Mouse (Mus musculus): ENCODE measurements at regions not wholly inside any gene's neighbourhood (a gene's known extent, or its start where the extent isn't known, plus 50 kb on each side); places are given as distances from the start of the nearest gene placed in this dataset.

DNA sequence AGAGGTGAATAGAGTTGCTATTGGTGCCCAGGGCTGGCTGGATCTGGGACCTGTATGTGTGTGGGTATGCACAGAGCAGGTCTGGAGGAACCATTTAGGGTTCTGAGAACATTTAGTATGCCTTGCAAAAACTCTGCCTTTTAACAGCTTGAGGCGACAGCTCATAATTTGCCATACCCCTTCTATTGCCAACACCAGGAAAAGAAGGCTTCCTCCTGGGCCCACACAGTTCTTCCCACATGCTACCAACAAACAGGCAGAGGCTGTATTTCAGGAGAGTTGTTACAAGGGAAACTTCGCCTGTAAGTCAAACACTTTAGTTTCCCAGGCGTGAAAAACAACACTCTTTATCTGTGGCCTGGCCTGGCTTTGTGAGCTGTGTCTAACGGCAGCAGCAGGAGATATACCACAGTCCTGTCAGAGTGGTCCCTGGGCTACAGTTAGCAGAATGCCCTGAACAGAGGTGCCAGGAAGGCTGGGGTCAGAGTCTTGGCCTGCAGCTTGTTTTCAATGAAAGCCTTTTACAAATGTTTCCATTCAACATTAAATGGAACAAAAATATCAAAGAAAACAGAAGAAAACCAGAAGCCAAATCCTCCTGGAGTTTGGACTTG lies 225.4 kb downstream of the Dhx35 start:
- peak in 1 of 2 experiments; percentile 44 for DNase-seq (ENCODE audit: low spot score in 2 of 2)

DNA sequence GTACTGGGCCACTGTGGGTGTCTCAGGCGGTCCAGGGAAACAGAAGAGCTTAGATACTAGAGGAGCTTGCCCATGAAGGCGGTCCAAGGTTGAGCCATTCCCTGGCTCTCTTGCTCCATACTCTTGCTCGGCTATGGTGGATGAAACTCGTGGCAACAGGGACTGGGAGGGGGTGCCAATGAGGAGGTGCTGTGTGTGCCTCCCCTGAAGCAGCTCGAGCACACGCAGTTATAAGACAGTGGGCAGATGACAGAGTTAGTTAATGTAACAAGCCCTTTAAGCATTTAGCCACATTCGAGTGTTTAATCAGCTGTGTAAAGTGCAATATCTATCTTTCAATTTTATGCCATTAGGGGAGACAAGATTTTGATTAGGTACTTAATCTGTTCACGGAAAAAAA lies 237.5 kb downstream of the Dhx35 start:
- DNase-seq (ENCODE audit: low spot score in 2 of 2): no peak

DNA sequence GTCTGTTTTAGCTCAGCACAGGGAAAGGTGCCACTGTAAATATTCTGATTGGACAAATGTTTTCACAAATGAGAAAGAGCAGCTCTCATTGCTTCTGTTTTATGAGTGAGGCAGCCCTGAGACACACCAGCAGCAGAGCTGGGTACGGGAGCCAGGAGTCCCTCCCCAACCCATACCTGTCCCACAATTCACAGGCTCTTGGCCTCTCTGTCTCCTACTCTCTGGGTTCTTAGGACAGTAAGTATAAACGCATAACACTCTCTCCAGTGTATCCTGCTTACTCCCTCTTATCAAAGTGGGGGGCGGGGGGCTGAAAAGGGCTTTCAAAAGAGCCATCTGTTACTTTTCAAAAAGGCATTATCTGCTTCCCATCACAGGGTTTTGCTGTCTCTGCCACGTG lies 245.3 kb downstream of the Dhx35 start:
- DNase-seq (ENCODE audit: low spot score in 2 of 2): no peak

DNA sequence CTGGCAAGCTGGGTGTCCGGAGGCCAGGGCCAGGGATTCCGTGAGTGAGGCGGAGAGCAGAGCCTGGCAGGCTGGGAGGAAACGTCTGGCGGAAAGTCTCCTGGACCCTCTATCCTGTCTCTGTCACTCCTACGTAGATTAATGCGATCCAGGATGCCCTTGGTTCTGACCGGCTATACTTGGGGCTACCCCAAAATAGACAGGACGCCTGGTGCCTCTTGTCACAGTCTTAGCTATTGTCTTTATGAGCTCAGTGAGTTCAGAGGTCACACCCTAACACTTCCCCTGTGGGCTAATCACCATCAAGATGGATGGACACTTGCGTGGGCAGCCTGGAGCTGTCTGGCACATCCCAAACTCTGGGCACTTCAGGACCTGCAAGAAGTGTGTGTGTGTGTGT lies 258.9 kb downstream of the Dhx35 start:
- DNase-seq (ENCODE audit: low spot score in 2 of 2): no peak

DNA sequence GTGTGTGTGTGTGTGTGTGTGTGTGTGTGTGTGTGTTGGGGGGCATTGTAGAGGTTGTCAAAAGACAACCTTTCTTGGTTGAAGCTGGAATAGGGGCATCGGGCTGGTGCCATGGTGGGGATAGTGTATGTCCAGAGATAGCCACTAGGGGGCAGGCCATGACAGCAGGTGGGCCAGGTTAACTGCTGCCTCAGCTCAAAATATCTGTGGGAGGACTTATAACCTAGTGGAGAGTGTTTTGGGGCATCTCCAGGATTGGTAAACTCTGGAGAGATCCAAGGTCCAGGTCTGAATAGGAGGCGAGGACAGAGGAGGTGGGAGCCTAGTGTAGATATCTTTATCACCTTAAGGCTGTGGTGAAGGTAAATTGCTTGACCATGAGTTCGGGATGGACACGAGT lies 259.3 kb downstream of the Dhx35 start:
- DNase-seq (ENCODE audit: low spot score in 2 of 2): peak in 1 of 2 experiments; percentile 47

DNA sequence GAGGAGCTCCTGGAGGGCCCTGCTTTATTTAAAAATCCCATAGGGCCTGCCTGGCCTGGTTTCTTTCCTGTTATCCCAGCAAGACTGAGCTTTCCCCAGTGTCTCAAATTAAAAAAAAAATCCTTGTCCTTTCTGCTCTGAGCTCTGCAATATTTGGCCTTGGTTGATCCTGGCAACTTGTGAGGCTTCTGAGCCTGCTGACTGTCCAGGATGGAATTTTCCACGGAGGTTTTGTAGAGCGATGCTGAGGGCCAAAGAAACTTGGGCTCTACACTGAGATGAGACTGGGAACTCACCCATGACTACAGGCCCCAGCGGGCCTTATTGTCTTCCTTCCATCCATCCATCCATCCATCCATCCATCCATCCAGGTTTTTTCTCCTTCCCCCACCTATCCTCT lies 259.8 kb downstream of the Dhx35 start:
- DNase-seq (ENCODE audit: low spot score in 2 of 2): no peak

DNA sequence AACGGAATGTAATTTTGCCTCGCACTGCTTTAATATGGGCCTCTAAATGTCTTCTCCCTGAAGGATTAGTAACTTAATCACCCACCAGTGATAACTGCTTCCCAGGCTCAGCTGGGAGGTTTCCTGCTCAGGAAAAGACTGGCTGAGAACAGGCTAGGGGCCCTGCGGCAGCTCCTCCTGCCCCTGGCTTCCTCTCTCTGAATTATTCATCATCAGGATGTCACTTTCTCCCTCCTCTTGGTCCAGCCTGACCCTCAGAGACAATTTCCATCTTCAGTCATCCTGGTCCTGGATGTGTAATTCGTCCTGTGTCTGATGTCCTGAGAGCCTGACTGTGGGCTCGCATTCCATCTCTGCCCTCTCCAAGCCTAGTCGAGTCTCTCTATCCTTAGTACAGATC lies 261.2 kb downstream of the Dhx35 start:
- DNase-seq (ENCODE audit: low spot score in 2 of 2): no peak

DNA sequence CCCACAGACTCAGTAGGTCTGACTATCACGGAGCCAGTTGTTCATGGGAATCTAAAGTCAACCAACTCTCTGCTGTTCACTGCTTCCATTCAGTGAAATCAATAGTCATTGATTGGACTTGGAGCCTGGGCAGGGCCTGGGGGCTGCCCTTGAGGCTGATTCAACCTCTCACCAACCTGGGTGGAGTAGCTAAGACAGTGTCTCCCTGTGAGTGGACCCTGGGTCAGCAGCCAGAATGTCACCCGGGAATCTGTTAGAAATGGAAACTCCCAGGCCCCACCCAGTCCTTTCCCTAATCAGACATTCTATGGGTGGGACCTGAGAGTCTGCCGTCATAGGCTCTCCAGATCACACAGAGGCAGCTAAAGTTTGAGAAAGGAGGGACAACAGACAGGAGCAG lies 262.4 kb downstream of the Dhx35 start:
- no peak for DNase-seq (ENCODE audit: low spot score in 2 of 2)

DNA sequence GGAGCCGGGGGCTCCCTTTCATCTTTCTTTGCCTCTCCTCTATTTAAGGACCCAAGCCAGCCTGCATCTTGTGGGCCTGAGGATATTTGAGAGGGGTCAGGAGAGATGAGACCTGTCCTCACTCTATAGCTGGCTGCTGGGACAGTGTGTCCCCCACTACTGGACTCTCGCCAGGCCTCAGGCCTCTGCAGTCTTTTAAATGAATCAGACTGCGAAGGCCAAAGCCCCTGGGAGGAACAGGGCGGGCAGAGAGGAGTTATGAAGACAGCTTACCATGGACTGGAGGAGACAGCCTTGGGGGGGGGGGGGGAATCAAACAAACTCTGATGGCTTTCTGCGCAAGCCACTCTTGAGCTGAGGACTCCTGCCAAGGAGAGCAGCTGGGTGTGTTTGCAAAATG lies 262.9 kb downstream of the Dhx35 start:
- no peak for DNase-seq (ENCODE audit: low spot score in 2 of 2)

DNA sequence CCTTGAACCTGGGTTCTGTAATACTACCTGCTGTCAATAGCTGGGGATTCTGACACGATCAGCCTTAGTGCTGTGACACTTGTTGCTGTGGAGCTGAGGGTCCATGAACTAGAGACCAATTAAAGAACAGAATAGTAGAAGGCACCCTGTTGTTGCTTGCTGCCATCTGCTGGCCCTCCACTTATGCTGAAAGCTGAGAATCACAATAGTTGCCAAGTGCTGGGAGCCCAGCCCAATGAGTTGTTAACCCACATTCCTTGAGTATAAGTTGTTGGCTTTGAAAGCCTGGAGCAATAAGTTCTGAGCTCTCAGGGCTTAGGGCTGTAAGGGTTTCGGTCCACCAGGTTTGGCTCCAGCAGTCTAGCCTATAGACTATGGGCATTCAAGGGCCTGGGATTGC lies 267.7 kb downstream of the Dhx35 start:
- no peak for DNase-seq (ENCODE audit: low spot score in 2 of 2)

DNA sequence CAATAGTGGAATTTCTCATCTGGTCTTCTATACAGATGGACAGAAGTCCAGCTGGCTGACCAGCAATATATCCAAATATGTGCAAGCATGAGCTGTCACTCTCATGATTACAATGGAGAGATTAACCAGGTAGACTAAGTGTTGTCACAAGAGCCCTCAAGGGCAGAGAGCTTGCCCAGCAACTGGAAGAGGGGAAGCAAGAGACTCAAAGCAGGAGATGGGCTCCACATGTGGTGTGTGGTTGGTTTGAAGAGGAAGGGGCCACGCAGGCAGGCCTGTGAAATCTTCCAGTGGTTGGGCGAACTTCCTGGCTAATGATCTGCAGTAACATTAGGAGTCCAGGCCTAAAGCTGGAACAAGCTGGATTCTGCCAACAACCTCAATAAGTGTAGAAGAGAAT lies 268.1 kb downstream of the Dhx35 start:
- DNase-seq (ENCODE audit: low spot score in 2 of 2): no peak

DNA sequence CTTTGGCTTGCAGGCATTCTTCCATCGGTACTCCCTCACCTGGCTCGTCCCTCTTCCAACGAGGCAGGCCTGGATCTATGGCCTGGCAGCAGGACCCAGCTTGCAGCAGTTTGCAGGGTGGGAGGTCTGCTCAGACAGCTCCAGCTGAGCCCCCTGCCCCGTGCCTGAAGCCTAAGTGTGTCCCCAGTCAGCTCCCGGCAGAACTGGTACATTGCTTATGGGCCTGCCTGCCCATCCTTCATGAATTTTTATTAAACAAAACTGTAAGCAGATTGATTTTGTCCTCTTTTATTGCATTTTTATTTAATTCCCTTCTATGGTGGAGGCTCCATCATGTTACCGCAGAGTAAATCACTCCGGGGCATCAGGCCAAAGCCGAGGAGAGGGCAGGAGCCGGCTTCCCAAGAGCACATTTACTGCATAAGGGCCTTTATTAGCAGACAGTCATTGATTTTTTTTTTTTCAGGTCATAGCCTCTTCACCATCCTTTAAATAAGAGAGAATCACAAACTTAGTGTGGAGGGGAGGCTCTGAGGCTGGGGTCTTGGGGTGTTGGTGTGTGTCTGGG lies 269.9 kb downstream of the Dhx35 start:
- no peak for DNase-seq (ENCODE audit: low spot score in 2 of 2)

DNA sequence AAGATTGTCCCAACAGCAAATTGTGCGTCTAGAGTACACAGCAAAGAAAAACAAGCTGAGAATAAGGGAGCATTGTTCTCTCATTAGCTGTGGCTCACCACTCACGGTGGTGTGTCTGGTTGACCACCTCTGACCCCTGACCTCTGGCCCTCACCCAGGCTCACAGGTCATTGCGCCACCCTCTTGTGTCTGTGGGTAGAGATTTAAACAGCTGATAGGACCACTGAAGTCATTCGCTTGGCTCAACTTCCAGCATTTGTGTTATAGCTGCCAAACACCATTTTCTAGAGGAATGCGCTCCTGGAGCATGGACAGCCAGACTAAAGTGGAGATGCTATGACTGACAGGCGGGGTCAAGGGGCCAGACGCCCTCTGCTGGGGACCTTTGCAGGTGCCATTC lies 272.9 kb downstream of the Dhx35 start:
- no peak for DNase-seq (ENCODE audit: low spot score in 2 of 2)

DNA sequence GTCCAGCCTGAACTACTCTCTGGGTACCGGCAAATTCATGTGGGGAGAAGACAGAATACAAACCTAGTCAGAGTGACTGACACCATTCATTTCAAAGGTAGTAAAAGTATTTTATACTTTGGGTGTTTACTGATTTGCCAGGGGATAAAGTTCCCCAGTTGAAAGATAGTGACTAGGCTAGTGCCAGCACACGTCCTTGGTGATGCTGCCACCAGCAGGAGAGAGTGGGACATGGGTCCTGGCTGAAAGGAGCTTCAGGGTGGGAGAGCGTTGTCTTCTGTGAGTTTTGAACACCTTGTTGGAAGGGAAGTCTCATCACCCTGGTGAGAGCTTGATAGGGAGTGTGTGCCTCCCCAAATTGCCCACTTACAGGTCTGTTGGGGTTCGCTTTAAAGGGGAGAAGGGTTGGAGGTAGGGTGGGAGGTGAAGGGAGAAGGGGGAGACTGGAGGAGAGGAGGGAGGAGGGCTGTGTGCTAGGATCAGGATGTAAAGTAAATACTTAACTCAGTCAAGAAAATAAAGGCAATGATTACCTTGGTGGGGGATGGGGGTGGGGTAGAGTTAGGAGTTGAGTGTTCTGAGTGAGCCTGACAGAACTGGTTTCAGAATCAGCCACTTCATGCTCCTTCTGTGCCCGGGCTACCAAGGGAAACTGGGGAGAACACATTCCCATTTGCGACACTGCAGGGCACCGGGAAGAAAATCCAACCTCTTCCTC lies 273.9 kb downstream of the Dhx35 start:
- DNase-seq (ENCODE audit: low spot score in 2 of 2): no peak

DNA sequence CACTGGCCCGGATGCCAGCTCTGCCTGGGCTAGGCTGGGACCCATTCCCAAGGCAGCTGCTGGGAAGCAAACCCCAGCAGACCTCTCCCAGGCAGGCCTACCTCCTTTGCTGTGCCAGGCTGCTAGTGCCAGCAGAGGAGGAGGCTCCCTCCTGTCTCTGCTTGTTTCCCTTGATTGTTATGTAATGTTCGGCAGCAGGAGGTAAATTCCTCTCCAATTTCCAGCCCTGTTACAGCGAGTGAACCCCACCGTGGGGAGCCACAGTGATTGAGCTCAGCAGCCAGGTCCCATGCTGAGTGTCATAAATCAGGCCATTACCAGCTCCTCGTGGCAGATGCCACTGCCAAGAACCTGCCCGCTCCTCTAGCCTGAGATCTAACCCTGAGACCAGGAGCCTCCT lies 274.6 kb downstream of the Dhx35 start:
- DNase-seq (ENCODE audit: low spot score in 2 of 2): peak; percentile 8 to 22

DNA sequence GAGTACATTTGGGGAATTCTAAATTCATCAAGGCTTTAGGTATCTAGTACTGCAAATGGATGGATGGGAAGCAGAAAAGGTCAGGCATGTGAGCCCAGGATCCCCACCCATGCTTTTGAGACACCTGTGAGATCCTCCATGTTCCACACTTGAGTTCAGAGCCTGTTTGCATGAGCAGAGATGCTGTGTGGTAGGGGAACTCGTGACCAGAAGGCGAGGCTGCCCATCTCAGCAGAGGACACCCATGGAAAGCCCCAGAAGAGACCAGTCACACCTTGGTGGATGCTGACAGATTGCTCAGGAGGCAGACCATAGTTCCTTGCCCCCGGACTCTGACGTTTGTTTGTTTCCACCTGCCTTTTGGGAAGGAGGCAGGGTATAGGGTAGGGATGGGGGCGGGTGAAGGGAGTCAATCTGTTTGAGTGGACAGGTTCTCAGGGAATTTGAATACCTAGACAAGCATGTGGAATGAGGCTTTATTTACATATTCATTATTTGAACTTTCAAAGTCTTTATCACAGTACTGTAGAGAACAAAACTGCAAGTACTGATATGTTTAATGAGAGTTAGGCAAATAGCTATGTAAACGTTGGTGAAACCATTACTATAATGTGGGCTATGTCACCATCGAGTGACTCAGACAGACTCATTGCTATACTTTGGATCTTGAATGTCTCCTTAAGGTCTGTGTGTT lies 278.5 kb downstream of the Dhx35 start:
- DNase-seq (ENCODE audit: low spot score in 2 of 2): no peak

DNA sequence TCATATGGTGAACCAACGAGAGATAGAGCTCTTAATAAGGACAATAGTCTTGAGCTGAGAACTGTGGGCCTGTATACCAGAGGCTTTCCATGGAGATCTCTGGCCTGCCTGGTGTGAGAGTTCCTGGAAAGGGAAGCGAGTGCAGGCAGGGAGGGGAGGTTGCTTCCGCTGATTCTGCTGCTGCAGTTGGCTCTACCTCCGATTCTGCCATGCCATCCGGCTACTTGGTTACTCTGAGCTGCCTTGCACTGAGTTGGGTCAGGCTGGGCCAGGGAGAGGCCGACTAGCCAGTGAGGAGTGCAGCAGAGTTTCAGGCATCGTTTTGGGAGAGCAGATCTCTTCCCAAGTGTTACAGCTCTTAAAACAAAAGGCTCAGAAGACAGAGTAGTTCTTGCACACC lies 285.2 kb downstream of the Dhx35 start:
- DNase-seq (ENCODE audit: low spot score in 2 of 2): no peak

DNA sequence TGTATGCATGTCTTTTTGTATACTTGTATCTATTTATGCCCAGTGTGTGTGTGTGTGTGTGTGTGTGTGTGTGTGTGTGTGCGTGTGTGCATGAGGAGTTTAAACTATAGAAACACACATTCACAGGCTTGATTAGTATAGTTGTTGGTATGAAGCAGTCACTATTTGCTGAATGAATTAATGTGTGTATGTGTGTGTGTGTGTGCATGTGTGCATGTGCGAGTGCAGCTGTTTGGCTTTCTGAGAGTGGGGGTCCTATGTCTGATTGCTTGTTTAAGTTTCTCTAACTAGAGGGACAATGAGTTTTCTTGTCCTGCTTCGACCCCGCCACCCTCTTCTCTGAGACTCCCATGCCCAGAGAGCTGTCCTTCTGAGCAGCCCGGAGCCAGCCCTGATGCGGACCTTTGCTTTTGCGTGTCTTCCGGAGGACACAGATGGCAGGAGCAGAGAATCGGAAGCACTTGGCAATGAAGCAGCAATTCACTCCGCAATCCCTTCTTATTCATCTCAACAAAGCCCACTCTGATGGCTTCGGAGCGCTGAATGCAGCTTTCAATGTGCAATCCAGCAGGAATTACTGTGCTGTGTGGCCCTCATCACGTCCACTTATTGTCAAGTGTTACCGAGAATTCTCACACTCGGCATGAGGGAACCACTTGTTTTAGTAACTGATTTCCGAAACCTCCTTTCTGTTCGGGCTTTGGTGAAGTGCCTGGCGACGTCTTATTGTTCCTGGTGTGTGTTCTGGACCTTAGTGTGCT lies 286.4 kb downstream of the Dhx35 start:
- peak in 1 of 2 experiments; percentile 19 for DNase-seq (ENCODE audit: low spot score in 2 of 2)

DNA sequence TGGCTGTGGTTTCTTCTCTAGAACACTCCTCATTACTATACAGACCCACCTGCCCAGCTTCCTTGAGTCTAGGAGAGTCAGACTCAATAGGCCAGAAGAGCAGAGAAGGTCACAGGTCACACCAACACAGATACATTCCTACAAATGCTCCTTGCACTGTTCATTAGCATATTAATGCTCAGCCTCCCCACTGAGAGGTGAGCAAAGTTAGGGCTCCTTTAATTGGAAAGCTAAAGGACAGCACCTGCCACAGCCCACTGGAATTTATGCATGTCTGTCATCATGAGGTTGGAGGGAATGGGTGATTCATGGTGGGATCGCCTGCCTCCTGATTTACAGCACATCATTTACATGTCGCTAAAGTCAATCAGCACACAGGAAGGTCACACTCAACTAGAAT lies 292.2 kb downstream of the Dhx35 start:
- DNase-seq (ENCODE audit: low spot score in 2 of 2): no peak

DNA sequence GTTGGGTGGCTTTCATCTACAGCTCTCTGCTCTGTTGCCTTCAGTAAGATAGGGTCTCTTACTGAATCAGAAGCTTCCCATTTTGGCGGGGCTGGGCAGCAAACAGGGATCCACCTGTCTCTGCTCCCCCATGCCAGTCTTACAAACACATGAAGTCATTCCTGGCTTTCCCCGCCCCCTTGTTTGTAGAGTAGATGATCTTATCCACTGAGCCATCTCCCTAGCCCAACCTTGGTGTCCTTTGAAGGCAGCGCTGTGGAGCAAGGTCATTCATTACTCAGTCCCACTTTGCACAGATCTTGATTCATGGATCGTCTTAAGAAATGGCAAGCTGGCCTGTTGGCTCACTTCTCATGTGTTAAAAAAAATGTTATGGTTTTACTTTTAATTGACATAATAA lies 293.6 kb downstream of the Dhx35 start:
- DNase-seq (ENCODE audit: low spot score in 2 of 2): no peak

DNA sequence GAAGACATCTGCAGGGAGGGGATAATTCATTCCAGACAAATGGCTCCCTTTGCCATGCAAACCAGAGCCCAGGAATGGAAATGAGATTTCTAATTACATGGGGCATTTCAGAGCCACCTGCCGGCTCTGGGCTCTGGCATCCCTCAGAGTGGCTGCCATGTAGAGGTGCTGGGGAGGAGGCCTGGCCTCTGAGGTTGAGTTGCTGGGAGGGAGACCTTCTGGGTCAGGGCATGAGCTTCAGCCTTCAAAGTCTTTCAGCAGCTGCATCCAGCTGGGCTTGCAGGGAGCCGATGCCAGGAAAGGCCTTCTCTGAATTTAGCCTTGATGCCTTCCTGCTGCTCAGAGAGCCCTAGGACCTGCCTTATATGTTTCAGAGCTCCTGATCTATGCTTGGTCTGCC lies 302.1 kb downstream of the Dhx35 start:
- no peak for DNase-seq (ENCODE audit: low spot score in 2 of 2)

DNA sequence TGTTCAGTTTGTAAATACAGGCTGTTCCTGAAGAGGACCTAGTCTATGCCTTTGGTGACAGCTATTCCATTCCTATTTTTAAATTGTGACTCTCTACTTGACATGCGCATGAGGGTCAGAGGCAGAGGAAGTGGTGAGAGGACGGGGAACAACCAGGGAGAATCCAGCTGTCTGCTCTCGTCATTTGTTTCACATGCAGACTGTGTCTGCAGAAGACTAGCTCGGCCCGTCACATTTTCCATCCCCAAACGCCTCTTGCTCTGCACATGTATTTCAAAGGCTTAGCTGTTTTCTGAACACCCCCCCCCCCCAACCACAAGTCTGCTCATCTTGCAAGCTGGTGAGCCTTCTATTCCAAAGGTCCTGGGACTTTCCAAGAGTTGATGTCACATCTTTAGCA lies 339.4 kb downstream of the Dhx35 start:
- no peak for DNase-seq (ENCODE audit: low spot score in 2 of 2)

All from left cerebral cortex, adult 8-10 months (tissue).